Mouse (Mus musculus) heart, embryonic 13.5 days (tissue): ENCODE results near the gene Pdcd4. TPM values are rescaled to one million over a fixed set of nuclear protein-coding genes. Genes with fewer than 3 reads are reported as not detected.
A peak's percentile ranks its signal among the peaks of the same experiment; 100 is the strongest.

Experiments
- ATAC-seq: fragments of 200-750 bp; cut with Nextera tagmentation; 2 replicates; pipeline ENCODE4 v1.8.0; 2017; ENCODE audit warnings: moderate TSS enrichment; ENCODE audit not compliant: insufficient number of reproducible peaks, low FRiP score, low TSS enrichment; ENCODE audit errors: extremely low read depth
- H3K27ac ChIP-seq: fragments of 300-500 bp; sonication (generic); replicated peaks from 2 replicates; pipeline ENCODE4 v1.5.1; 2015; ENCODE audit warnings: moderate library complexity, mild to moderate bottlenecking, inconsistent platforms
- H3K27me3 ChIP-seq: fragments of 300-500 bp; sonication (generic); replicated peaks from 2 replicates; pipeline ENCODE4 v1.6.1; 2015; ENCODE audit warnings: mild to moderate bottlenecking, inconsistent platforms
- H3K36me3 ChIP-seq: fragments of 300-500 bp; sonication (generic); 2 replicates; pipeline ENCODE4 v1.6.1; 2015; ENCODE audit warnings: mild to moderate bottlenecking, inconsistent platforms
- H3K4me1 ChIP-seq: fragments of 300-500 bp; sonication (generic); 2 replicates; pipeline ENCODE4 v1.6.1; 2015; ENCODE audit warnings: inconsistent platforms
- H3K4me2 ChIP-seq: fragments of 300-500 bp; sonication (generic); 2 replicates; pipeline ENCODE4 v1.6.1; 2015; ENCODE audit warnings: inconsistent platforms, mild to moderate bottlenecking, moderate library complexity
- H3K4me3 ChIP-seq: fragments of 300-500 bp; sonication (generic); 2 replicates; pipeline ENCODE4 v1.5.1; 2015; ENCODE audit warnings: moderate library complexity, mild to moderate bottlenecking, inconsistent platforms
- H3K9ac ChIP-seq: fragments of 300-500 bp; sonication (generic); 2 replicates; pipeline ENCODE4 v1.6.1; 2015; ENCODE audit warnings: inconsistent platforms, mild to moderate bottlenecking, moderate library complexity
- H3K9me3 ChIP-seq: fragments of 300-500 bp; sonication (generic); 2 replicates; pipeline ENCODE4 v1.6.1; 2016; ENCODE audit warnings: inconsistent platforms
- WGBS: fragments of 180-500 bp; shearing (Covaris S2); methylation state at CpG from one replicate; pipeline ENCODE4 v1.1.7; 2015; ENCODE audit warnings: mixed read lengths; 5-methylcytosine and 5-hydroxymethylcytosine counted together
- polyA plus RNA-seq: library from polyadenylated mRNA; unstranded; fragments of >200 nt; fragmentation: Nextera tagmentation; extraction: Ambion mirVana; gene quantifications from 2 replicates; pipeline ENCODE4 v1.2.1, GENCODE M21; 2015

The Pdcd4 gene
- polyA plus RNA-seq, 1 experiment from 2014 or later: 34.6 TPM

GRCm38 (mm10) chr19:53891569-53891968, 462 bp upstream of the Pdcd4 start:
- Histone ChIP-seq H3K27me3 (no peaks in the 10 kb centered on the region), H3K9me3 (no peaks in the 10 kb centered on the region), H3K4me3 (no peak overlapping the region), H3K4me1 (peaks cover 38% of the 10 kb centered on the region), H3K27ac (peak overlapping the region; percentile 77), H3K36me3 (no peaks in the 10 kb centered on the region), H3K9ac (no peak overlapping the region), H3K4me2 (no peak overlapping the region)
- ATAC-seq: no peak
- WGBS: 69% methylated on average over 2 of the region's 2 CpGs

- no peak overlapping the region for H3K4me2 ChIP-seq
- no peak overlapping the region for H3K4me3 ChIP-seq
- H3K9me3 ChIP-seq: no peaks in the 10 kb centered on the region
- H3K27ac ChIP-seq: peak overlapping the region; percentile 77
- WGBS: 48% methylated on average over 9 of the region's 9 CpGs
- H3K4me1 ChIP-seq: peaks cover 44% of the 10 kb centered on the region
- no peaks in the 10 kb centered on the region for H3K36me3 ChIP-seq
- ATAC-seq: no peak
- H3K27me3 ChIP-seq: no peaks in the 10 kb centered on the region
- no peak overlapping the region for H3K9ac ChIP-seq
Observed at GRCm38 (mm10) chr19:53892838-53893359, 868 bp downstream of the Pdcd4 start.

- H3K9ac ChIP-seq: no peak overlapping the region
- no peak overlapping the region for H3K4me3 ChIP-seq
- no peaks in the 10 kb centered on the region for H3K27me3 ChIP-seq
- H3K27ac ChIP-seq: no peak overlapping the region
- no peak for ATAC-seq
- no peak overlapping the region for H3K4me2 ChIP-seq
- peaks cover 49% of the 10 kb centered on the region for H3K4me1 ChIP-seq
- WGBS: 45% methylated on average over 3 of the region's 3 CpGs
- no peaks in the 10 kb centered on the region for H3K9me3 ChIP-seq
- no peaks in the 10 kb centered on the region for H3K36me3 ChIP-seq
Observed at GRCm38 (mm10) chr19:53893711-53894171, 1.7 kb downstream of the Pdcd4 start.

GRCm38 (mm10) chr19:53894538-53895121, 2.6 kb downstream of the Pdcd4 start:
- ATAC-seq: no peak
- Histone ChIP-seq H3K36me3 (no peaks in the 10 kb centered on the region), H3K4me2 (no peak overlapping the region), H3K27ac (no peak overlapping the region), H3K27me3 (no peaks in the 10 kb centered on the region), H3K9me3 (no peaks in the 10 kb centered on the region), H3K4me1 (peaks cover 49% of the 10 kb centered on the region), H3K4me3 (no peak overlapping the region), H3K9ac (no peak overlapping the region)
- WGBS: 75% methylated on average over 12 of the region's 12 CpGs

GRCm38 (mm10) chr19:53898046-53898445, 6.0 kb downstream of the Pdcd4 start:
- H3K4me2 ChIP-seq: no peak overlapping the region
- peak overlapping the region; percentile 45 for H3K27ac ChIP-seq
- WGBS: 65% methylated on average over 5 of the region's 5 CpGs
- no peak for ATAC-seq
- no peaks in the 10 kb centered on the region for H3K27me3 ChIP-seq
- H3K4me1 ChIP-seq: peaks cover 39% of the 10 kb centered on the region
- H3K9me3 ChIP-seq: no peaks in the 10 kb centered on the region
- no peak overlapping the region for H3K9ac ChIP-seq
- no peak overlapping the region for H3K4me3 ChIP-seq
- H3K36me3 ChIP-seq: no peaks in the 10 kb centered on the region

- H3K4me1 ChIP-seq: peaks cover 34% of the 10 kb centered on the region
- no peak overlapping the region for H3K4me2 ChIP-seq
- H3K9me3 ChIP-seq: no peaks in the 10 kb centered on the region
- H3K27me3 ChIP-seq: no peaks in the 10 kb centered on the region
- peak overlapping the region; percentile 45 for H3K27ac ChIP-seq
- no peak overlapping the region for H3K9ac ChIP-seq
- ATAC-seq: no peak
- WGBS: 73% methylated on average over 4 of the region's 4 CpGs
- no peak overlapping the region for H3K4me3 ChIP-seq
- H3K36me3 ChIP-seq: no peaks in the 10 kb centered on the region
Observed at GRCm38 (mm10) chr19:53898498-53898897, 6.5 kb downstream of the Pdcd4 start.

GRCm38 (mm10) chr19:53898970-53899900, 7.2 kb downstream of the Pdcd4 start:
- Histone ChIP-seq H3K9ac (no peak overlapping the region), H3K4me2 (no peak overlapping the region)
- 78% methylated on average over 25 of the region's 25 CpGs for WGBS

GRCm38 (mm10) chr19:53899941-53900610, 8.0 kb downstream of the Pdcd4 start:
- no peak overlapping the region for H3K27ac ChIP-seq
- H3K4me1 ChIP-seq: peaks cover 36% of the 10 kb centered on the region
- no peak overlapping the region for H3K4me3 ChIP-seq
- no peak for ATAC-seq
- no peak overlapping the region for H3K9ac ChIP-seq
- no peaks in the 10 kb centered on the region for H3K27me3 ChIP-seq
- H3K4me2 ChIP-seq: no peak overlapping the region
- 78% methylated on average over 14 of the region's 14 CpGs for WGBS
- H3K9me3 ChIP-seq: no peaks in the 10 kb centered on the region
- H3K36me3 ChIP-seq: no peaks in the 10 kb centered on the region

More at GRCm38 (mm10) chr19:53898970-53899900, 7.2 kb downstream of the Pdcd4 start:
- Histone ChIP-seq H3K27ac (no peak overlapping the region), H3K27me3 (no peaks in the 10 kb centered on the region), H3K4me1 (peaks cover 28% of the 10 kb centered on the region), H3K36me3 (no peaks in the 10 kb centered on the region), H3K9me3 (no peaks in the 10 kb centered on the region), H3K4me3 (no peak overlapping the region)
- ATAC-seq: no peak

GRCm38 (mm10) chr19:53901931-53902738, 10.1 kb downstream of the Pdcd4 start:
- no peaks in the 10 kb centered on the region for H3K36me3 ChIP-seq
- H3K9me3 ChIP-seq: no peaks in the 10 kb centered on the region
- H3K4me1 ChIP-seq: peaks cover 45% of the 10 kb centered on the region
- no peak for ATAC-seq
- peak overlapping the region; percentile 76 for H3K4me2 ChIP-seq
- H3K9ac ChIP-seq: peak overlapping the region; percentile 96
- 28% methylated on average over 15 of the region's 15 CpGs for WGBS
- peak overlapping the region; percentile 91 for H3K27ac ChIP-seq
- H3K4me3 ChIP-seq: peak overlapping the region; percentile 99
- no peaks in the 10 kb centered on the region for H3K27me3 ChIP-seq

- WGBS: under 1% methylated on average over 55 of the region's 61 CpGs
- ATAC-seq: peak; percentile 96
Observed at GRCm38 (mm10) chr19:53902739-53903487, 10.9 kb downstream of the Pdcd4 start.

More at GRCm38 (mm10) chr19:53902739-53903487, 10.9 kb downstream of the Pdcd4 start:
- H3K27ac ChIP-seq: peak overlapping the region; percentile 91
- peak overlapping the region; percentile 99 for H3K4me3 ChIP-seq
- H3K27me3 ChIP-seq: no peaks in the 10 kb centered on the region
- no peaks in the 10 kb centered on the region for H3K36me3 ChIP-seq
- H3K9me3 ChIP-seq: no peaks in the 10 kb centered on the region
- peak overlapping the region; percentile 96 for H3K9ac ChIP-seq
- H3K4me1 ChIP-seq: peaks cover 41% of the 10 kb centered on the region
- H3K4me2 ChIP-seq: peak overlapping the region; percentile 86
